In the genomic region with DNA sequence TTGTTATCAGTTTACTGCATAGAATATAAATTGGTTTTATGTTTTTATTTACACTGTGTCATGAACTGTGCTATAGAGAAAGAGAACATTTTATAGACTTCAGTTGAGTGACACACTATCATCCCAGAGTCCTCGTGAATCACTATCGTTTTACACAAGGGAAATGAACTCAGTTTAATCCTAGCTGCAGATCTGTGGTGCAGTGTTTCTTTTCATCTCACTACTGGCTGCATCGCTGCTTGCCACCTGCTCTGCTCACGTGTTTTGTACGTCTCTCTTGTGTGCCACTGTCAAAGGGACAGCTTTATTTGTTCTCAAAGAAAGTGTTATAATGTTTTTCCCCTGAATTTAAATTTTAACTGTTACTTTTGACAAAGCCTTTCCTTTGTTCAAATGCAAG, we compare ENCODE assay signal across 26 mouse cellular contexts.
DNase-seq lines count a peak whose midpoint lies in the region; ATAC-seq lines count a peak whose summit lies in the region.
"Had no signal": no experiment of that assay in that cellular context is flagged by ENCODE, and none has a peak within 500 bp of the region (broad histone marks: within the 10 kb centered on the region; RNA-seq: fewer than 3 reads in every experiment).

No protein-coding gene starts in this region.

- WGBS in forebrain, embryonic 13.5 days = 30% methylated on average over 5 of the region's 5 CpGs
- 74% methylated on average over 5 of the region's 5 CpGs for WGBS in forebrain, embryonic 10.5 days
- 35% methylated on average over 5 of the region's 5 CpGs for WGBS in neural tube, embryonic 14.5 days
- WGBS in midbrain, embryonic 12.5 days = 34% methylated on average over 5 of the region's 5 CpGs
- WGBS in neural tube, embryonic 15.5 days = 30% methylated on average over 5 of the region's 5 CpGs

- H3K36me3 ChIP-seq in forebrain, embryonic 13.5 days (ENCODE audit: poor library complexity, severe bottlenecking) = no peaks in the 10 kb centered on the region
- no peaks in the 10 kb centered on the region for H3K36me3 ChIP-seq in forebrain, embryonic 10.5 days (replicated peaks)
- no peaks in the 10 kb centered on the region for H3K36me3 ChIP-seq in neural tube, embryonic 14.5 days (ENCODE audit: control insufficient read depth, insufficient read depth, low read length)
- H3K36me3 ChIP-seq in midbrain, embryonic 12.5 days = no peaks in the 10 kb centered on the region
- no peaks in the 10 kb centered on the region for H3K36me3 ChIP-seq in neural tube, embryonic 15.5 days
- H3K36me3 ChIP-seq: heart, embryonic 13.5 days; limb, embryonic 12.5 days had no signal

- H3K9me3 ChIP-seq in forebrain, embryonic 13.5 days (replicated peaks) = no peaks in the 10 kb centered on the region
- H3K9me3 ChIP-seq in forebrain, embryonic 10.5 days = no peaks in the 10 kb centered on the region
- no peaks in the 10 kb centered on the region for H3K9me3 ChIP-seq in neural tube, embryonic 14.5 days (ENCODE audit: control insufficient read depth, low read length)
- no peaks in the 10 kb centered on the region for H3K9me3 ChIP-seq in midbrain, embryonic 12.5 days
- H3K9me3 ChIP-seq in neural tube, embryonic 15.5 days (replicated peaks) = no peaks in the 10 kb centered on the region
- H3K9me3 ChIP-seq: heart, embryonic 13.5 days; limb, embryonic 12.5 days had no signal

- peaks cover 8% of the 10 kb centered on the region for H3K4me1 ChIP-seq in forebrain, embryonic 13.5 days
- no peaks in the 10 kb centered on the region for H3K4me1 ChIP-seq in forebrain, embryonic 10.5 days
- no peaks in the 10 kb centered on the region for H3K4me1 ChIP-seq in neural tube, embryonic 14.5 days (ENCODE audit: control insufficient read depth, insufficient read depth, low read length)
- H3K4me1 ChIP-seq in midbrain, embryonic 12.5 days = peaks cover 5% of the 10 kb centered on the region; the same call in 1 of the 2 replicates
- H3K4me1 ChIP-seq in neural tube, embryonic 15.5 days = 0 out of 2 replicates have a peak, but pooled peaks cover 4% of the 10 kb centered on the region
- H3K4me1 ChIP-seq: heart, embryonic 13.5 days; limb, embryonic 12.5 days had no signal

- H3K9ac ChIP-seq in forebrain, embryonic 13.5 days = no peak overlapping the region
- no peak overlapping the region for H3K9ac ChIP-seq in neural tube, embryonic 14.5 days (replicated peaks; ENCODE audit: low read depth, low read length)
- H3K9ac ChIP-seq in midbrain, embryonic 12.5 days (replicated peaks) = no peak overlapping the region
- H3K9ac ChIP-seq in neural tube, embryonic 15.5 days (replicated peaks) = no peak overlapping the region
- H3K9ac ChIP-seq: heart, embryonic 13.5 days; limb, embryonic 12.5 days; liver, postnatal 0 days had no signal

- H3K4me2 ChIP-seq in forebrain, embryonic 13.5 days = no peak overlapping the region
- no peak overlapping the region for H3K4me2 ChIP-seq in neural tube, embryonic 14.5 days (ENCODE audit: low read depth, low read length)
- H3K4me2 ChIP-seq in midbrain, embryonic 12.5 days (replicated peaks) = no peak overlapping the region
- no peak overlapping the region for H3K4me2 ChIP-seq in neural tube, embryonic 15.5 days
- H3K4me2 ChIP-seq: heart, embryonic 13.5 days; limb, embryonic 12.5 days; liver, embryonic 11.5 days had no signal

- ATAC-seq in forebrain, embryonic 13.5 days = peak; percentile 71; the same call in 1 of the 2 replicates
- 0 out of 2 replicates have a peak, but pooled peaks have one; percentile 31 for ATAC-seq in neural tube, embryonic 14.5 days (ENCODE audit: low read depth)
- ATAC-seq in midbrain, embryonic 12.5 days (ENCODE audit: low FRiP score, low read depth) = peak; percentile 77
- ATAC-seq in neural tube, embryonic 15.5 days (ENCODE audit: low FRiP score) = peak; percentile 49; the same call in 1 of the 2 replicates
- ATAC-seq: CD4-positive, CD25-positive, alpha-beta regulatory T cell, adult 4 months; liver, postnatal 0 days; lung, postnatal 0 days had no signal

- H3K27me3 ChIP-seq in forebrain, embryonic 13.5 days = no peaks in the 10 kb centered on the region
- no peaks in the 10 kb centered on the region for H3K27me3 ChIP-seq in forebrain, embryonic 10.5 days (ENCODE audit: poor library complexity, severe bottlenecking)
- no peaks in the 10 kb centered on the region for H3K27me3 ChIP-seq in neural tube, embryonic 14.5 days (ENCODE audit: control insufficient read depth, insufficient read depth, low read length)
- H3K27me3 ChIP-seq in midbrain, embryonic 12.5 days = no peaks in the 10 kb centered on the region
- no peaks in the 10 kb centered on the region for H3K27me3 ChIP-seq in neural tube, embryonic 15.5 days (replicated peaks)
- H3K27me3 ChIP-seq: heart, embryonic 13.5 days; limb, embryonic 12.5 days had no signal

- H3K4me3 ChIP-seq in forebrain, embryonic 13.5 days = no peak overlapping the region
- no peak overlapping the region for H3K4me3 ChIP-seq in forebrain, embryonic 10.5 days
- no peak overlapping the region for H3K4me3 ChIP-seq in neural tube, embryonic 14.5 days (ENCODE audit: low read depth, low read length)
- no peak overlapping the region for H3K4me3 ChIP-seq in midbrain, embryonic 12.5 days
- no peak overlapping the region for H3K4me3 ChIP-seq in neural tube, embryonic 15.5 days (replicated peaks)
- H3K4me3 ChIP-seq: heart, adult 2 months; heart, embryonic 13.5 days; limb, embryonic 12.5 days had no signal

- no peak overlapping the region for H3K27ac ChIP-seq in forebrain, embryonic 13.5 days
- H3K27ac ChIP-seq in forebrain, embryonic 10.5 days = no peak overlapping the region
- H3K27ac ChIP-seq in neural tube, embryonic 14.5 days (ENCODE audit: low read depth, low read length) = no peak overlapping the region
- no peak overlapping the region for H3K27ac ChIP-seq in midbrain, embryonic 12.5 days (replicated peaks)
- no peak overlapping the region for H3K27ac ChIP-seq in neural tube, embryonic 15.5 days (replicated peaks)
- H3K27ac ChIP-seq: heart, adult 2 months; heart, embryonic 13.5 days; limb, embryonic 12.5 days; macrophage had no signal

- DNase-seq in forebrain, embryonic 10.5 days (ENCODE audit: extremely low spot score, low spot score) = no peak
- no peak for DNase-seq in neural tube, embryonic 10.5 days (ENCODE audit: extremely low spot score, low spot score)
- no peak for DNase-seq in urinary bladder, postnatal 14 days (ENCODE audit: low spot score)
- no peak for DNase-seq in kidney, adult 11 months
- DNase-seq: adrenal gland, postnatal 14 days; cerebellum, adult 11 months; cerebellum, adult 9-11 months; gastrocnemius, postnatal 25 days; heart, adult 2 months; heart, postnatal 14 days; kidney, adult 18-20 months; kidney, postnatal 10 days; layer of hippocampus, postnatal 36 days; liver, postnatal 0 days; retina, postnatal 1 day; thymus, postnatal 36 days had no signal
